Mouse (Mus musculus): ENCODE data around the gene Rundc1.
"Not testable (repeated sequence)": the region's sequence is repeated elsewhere in the genome, so short reads cannot be mapped to it uniquely, and the experiment has no call there.

Rundc1 gene

GRCm38 (mm10) chr11:101424925-101425813 is at the start of gene Rundc1, which contains the start of gene Ptges3l:
Rundc1 (plus strand) TSS chr11:101425085.
Ptges3l (minus strand) TSS chr11:101425333.
- CTCF ChIA-PET: interaction anchor here (0.5 to 1.8 kb wide), 10 partner anchors 9 to 1021 kb away, joined by 3 to 13 read pairs (median 4); partner anchors contain the start of gene Rpl27 (in 3 of the 4)
- POLR2A ChIA-PET: interaction anchor here (0.6 to 14.8 kb wide), 37 partner anchors 8 to 897 kb away, joined by 3 to 207 read pairs (median 4); partner anchors contain the start of genes Rpl27 (in 4 of the 4), Aarsd1 (in 2 of the 4), Wnk4 (in 2 of the 4) and Acly (in 1 of the 4)

GRCm38 (mm10) chr11:101378196-101378595 is 46.7 kb upstream of the Rundc1 start:
- POLR2A ChIA-PET: not testable (repeated sequence)
- CTCF ChIA-PET: interaction anchor here in 1 of 4 experiments (0.6 kb wide), 1 partner anchor 198 kb away, joined by 5 read pairs; no protein-coding TSS in a partner anchor

- POLR2A ChIA-PET: interaction anchor here in 2 of 4 experiments (0.6 to 1.0 kb wide), 3 partner anchors 32 to 77 kb away, joined by 3 to 5 read pairs (median 4); partner anchors contain the start of gene Aoc2 (in 1 of the 2)
These were observed 46.0 kb upstream of the Rundc1 start for GRCm38 (mm10) chr11:101378926-101379325.

GRCm38 (mm10) chr11:101381817-101382216 is 43.1 kb upstream of the Rundc1 start:
- ChIA-PET POLR2A (interaction anchor here (0.6 to 1.3 kb wide), 12 partner anchors 9 to 247 kb away, joined by 3 to 6 read pairs (median 3); partner anchors contain the start of genes Cntd1 (in 1 of the 4), Coa3 (in 1 of the 4) and Rpl27 (in 1 of the 4)), CTCF (interaction anchor here (0.6 to 1.3 kb wide), 10 partner anchors 9 to 181 kb away, joined by 3 to 14 read pairs (median 4); partner anchors contain the start of gene Becn1 (in 1 of the 4))

More at GRCm38 (mm10) chr11:101378926-101379325, 46.0 kb upstream of the Rundc1 start:
- CTCF ChIA-PET: interaction anchor here in 1 of 4 experiments (0.7 kb wide), 1 partner anchor 907 kb away, joined by 3 read pairs; no protein-coding TSS in a partner anchor

GRCm38 (mm10) chr11:101395110-101395509 is 29.8 kb upstream of the Rundc1 start:
- POLR2A ChIA-PET: interaction anchor here in 3 of 4 experiments (0.6 to 1.6 kb wide), 29 partner anchors 9 to 911 kb away, joined by 3 to 15 read pairs (median 3); partner anchors contain the start of genes Rpl27 (in 3 of the 3), Aoc2 (in 2 of the 3), Becn1 (in 1 of the 3) and Cntd1 (in 1 of the 3)

GRCm38 (mm10) chr11:101415306-101415705 is 9.6 kb upstream of the Rundc1 start:
- ChIA-PET CTCF (interaction anchor here (1.1 to 2.7 kb wide), 7 partner anchors 10 to 113 kb away, joined by 3 to 11 read pairs (median 8); partner anchors contain the start of genes Rpl27 (in 2 of the 4), Becn1 (in 1 of the 4), Ptges3l (in 1 of the 4) and Rundc1 (in 1 of the 4)), POLR2A (interaction anchor here in 3 of 4 experiments (0.7 to 11.9 kb wide), 9 partner anchors 9 to 194 kb away, joined by 3 to 179 read pairs (median 5); partner anchors contain the start of genes Rpl27 (in 3 of the 3), Ptges3l (in 2 of the 3), Rundc1 (in 2 of the 3) and Gm27029 (in 1 of the 3))

More at GRCm38 (mm10) chr11:101395110-101395509, 29.8 kb upstream of the Rundc1 start:
- CTCF ChIA-PET: interaction anchor here (0.5 to 5.2 kb wide), 83 partner anchors 8 to 542 kb away, joined by 3 to 105 read pairs (median 5); partner anchors contain the start of genes Aoc2 (in 3 of the 4), Becn1 (in 2 of the 4), Rpl27 (in 2 of the 4) and Aarsd1 (in 1 of the 4)

- POLR2A ChIA-PET: interaction anchor here (0.6 to 11.9 kb wide), 34 partner anchors 8 to 1094 kb away, joined by 3 to 179 read pairs (median 4); partner anchors contain the start of genes Rnd2 (in 3 of the 4), Rpl27 (in 3 of the 4), Nbr1 (in 2 of the 4) and Ptges3l (in 2 of the 4)
- CTCF ChIA-PET: interaction anchor here (0.6 to 2.7 kb wide), 19 partner anchors 8 to 486 kb away, joined by 3 to 11 read pairs (median 3); partner anchors contain the start of genes Rpl27 (in 3 of the 4), Ptges3l (in 2 of the 4), Rundc1 (in 2 of the 4) and Becn1 (in 1 of the 4)
These were observed 8.3 kb upstream of the Rundc1 start for GRCm38 (mm10) chr11:101416433-101417100.

- ChIA-PET POLR2A (interaction anchor here (0.6 to 11.9 kb wide), 28 partner anchors 8 to 225 kb away, joined by 3 to 179 read pairs (median 4); partner anchors contain the start of genes Rnd2 (in 3 of the 4), Rpl27 (in 3 of the 4), Nbr1 (in 2 of the 4) and Ptges3l (in 2 of the 4)), CTCF (interaction anchor here in 3 of 4 experiments (0.8 to 2.7 kb wide), 6 partner anchors 22 to 116 kb away, joined by 3 to 10 read pairs (median 4); partner anchors contain the start of genes Becn1 (in 1 of the 3) and Rpl27 (in 1 of the 3))
These were observed 7.6 kb upstream of the Rundc1 start, which contains the start of gene Aarsd1 for GRCm38 (mm10) chr11:101417101-101417855. Aarsd1 (minus strand) TSS chr11:101417615.

GRCm38 (mm10) chr11:101418991-101419390 is 5.9 kb upstream of the Rundc1 start:
- ChIA-PET CTCF (interaction anchor here (0.5 to 2.3 kb wide), 30 partner anchors 9 to 712 kb away, joined by 3 to 21 read pairs (median 5); partner anchors contain the start of genes Rpl27 (in 3 of the 4), Cntnap1 (in 1 of the 4), Plekhh3 (in 1 of the 4) and Tmem106a (in 1 of the 4)), POLR2A (interaction anchor here (0.6 to 11.9 kb wide), 28 partner anchors 8 to 239 kb away, joined by 3 to 179 read pairs (median 4); partner anchors contain the start of genes Rpl27 (in 4 of the 4), Aoc2 (in 1 of the 4), Cntd1 (in 1 of the 4) and Coa3 (in 1 of the 4))

GRCm38 (mm10) chr11:101419610-101420009 is 5.3 kb upstream of the Rundc1 start:
- ChIA-PET POLR2A (interaction anchor here (0.5 to 11.9 kb wide), 29 partner anchors 9 to 801 kb away, joined by 3 to 179 read pairs (median 3); partner anchors contain the start of genes Rpl27 (in 4 of the 4), Cntd1 (in 1 of the 4), Coa3 (in 1 of the 4) and Nkiras2 (in 1 of the 4)), CTCF (interaction anchor here (0.5 to 2.3 kb wide), 36 partner anchors 9 to 422 kb away, joined by 3 to 21 read pairs (median 4); partner anchors contain the start of genes Rpl27 (in 4 of the 4), Cntnap1 (in 1 of the 4), Plekhh3 (in 1 of the 4) and Tmem106a (in 1 of the 4))

GRCm38 (mm10) chr11:101420148-101420547 is 4.7 kb upstream of the Rundc1 start:
- CTCF ChIA-PET: interaction anchor here (0.5 to 2.3 kb wide), 22 partner anchors 17 to 422 kb away, joined by 3 to 21 read pairs (median 4); partner anchors contain the start of genes Rpl27 (in 3 of the 4), Cntnap1 (in 1 of the 4), Plekhh3 (in 1 of the 4) and Vat1 (in 1 of the 4)
- POLR2A ChIA-PET: interaction anchor here (0.5 to 11.9 kb wide), 24 partner anchors 14 to 801 kb away, joined by 3 to 179 read pairs (median 3); partner anchors contain the start of genes Rpl27 (in 4 of the 4), Cntd1 (in 1 of the 4), Coa3 (in 1 of the 4) and Nkiras2 (in 1 of the 4)

GRCm38 (mm10) chr11:101424105-101424851 is 607 bp upstream of the Rundc1 start, which contains the start of gene Gm27029:
Gm27029 (minus strand) TSS chr11:101424796.
- ChIA-PET POLR2A (interaction anchor here (0.8 to 14.8 kb wide), 31 partner anchors 8 to 304 kb away, joined by 3 to 207 read pairs (median 4); partner anchors contain the start of genes Rpl27 (in 4 of the 4), Wnk4 (in 2 of the 4), Aarsd1 (in 1 of the 4) and Aoc2 (in 1 of the 4)), CTCF (interaction anchor here in 3 of 4 experiments (0.6 to 2.1 kb wide), 9 partner anchors 10 to 809 kb away, joined by 3 to 10 read pairs (median 3); partner anchors contain the start of gene Rpl27 (in 1 of the 3))

- CTCF ChIA-PET: interaction anchor here in 3 of 4 experiments (0.5 to 1.6 kb wide), 3 partner anchors 16 to 1020 kb away, joined by 4 to 13 read pairs (median 5); partner anchors contain the start of gene Rpl27 (in 2 of the 3)
- POLR2A ChIA-PET: interaction anchor here in 3 of 4 experiments (0.8 to 14.8 kb wide), 9 partner anchors 10 to 166 kb away, joined by 3 to 207 read pairs (median 5); partner anchors contain the start of genes Rpl27 (in 3 of the 3) and Wnk4 (in 1 of the 3)
These were observed 1.3 kb downstream of the Rundc1 start for GRCm38 (mm10) chr11:101426165-101426564.

- ChIA-PET POLR2A (interaction anchor here in 3 of 4 experiments (0.7 to 14.8 kb wide), 3 partner anchors 11 to 12 kb away, joined by 5 to 207 read pairs (median 5); partner anchors contain the start of gene Rpl27 (in 3 of the 3)), CTCF (interaction anchor here in 1 of 4 experiments (0.9 to 1.0 kb wide), 2 partner anchors 8 to 11 kb away, joined by 3 to 4 read pairs; partner anchors contain the start of gene Rpl27)
These were observed 6.4 kb downstream of the Rundc1 start for GRCm38 (mm10) chr11:101431327-101431726.
